Mouse (Mus musculus) brain, embryonic 14.5 days (tissue): ENCODE data around the gene Nectin3.

Source experiments
- CTCF ChIP-seq: fragments of 200-500 bp; IDR thresholded peaks from 2 replicates; pipeline ENCODE4 v1.5.1; 2012; ENCODE audit warnings: inconsistent platforms, mild to moderate bottlenecking, moderate library complexity, borderline replicate concordance; ENCODE audit not compliant: insufficient read depth, insufficient read length; ENCODE audit errors: extremely low read depth
- POLR2A ChIP-seq: fragments of 200-500 bp; IDR thresholded peaks from 2 replicates; pipeline ENCODE4 v1.6.1; 2012; ENCODE audit warnings: mild to moderate bottlenecking, inconsistent platforms, borderline replicate concordance; ENCODE audit not compliant: poor library complexity, insufficient read depth, insufficient read length, severe bottlenecking; ENCODE audit errors: extremely low read depth

GRCm38 (mm10) chr16:46383344-46383743 is 115.0 kb downstream of the Nectin3 start:
- TF ChIP-seq CTCF: no peak
- TF ChIP-seq POLR2A: no peak
